Mouse (Mus musculus) stomach, postnatal 0 days (tissue): ENCODE measurements around the gene Csgalnact2. TPM values are rescaled to one million over a fixed set of nuclear protein-coding genes. Genes with fewer than 3 reads are reported as not detected.

Experiments
- ATAC-seq: fragments of 200-750 bp; cut with Nextera tagmentation; 2 replicates; pipeline ENCODE4 v1.8.0; 2017; ENCODE audit not compliant: low FRiP score, low TSS enrichment
- DNase-seq: peaks from one replicate; pipeline ENCODE4 v3.0.0-alpha.2; 2016; ENCODE audit warnings: low spot score
- H3K27ac ChIP-seq: fragments of 300-500 bp; sonication (generic); replicated peaks from 2 replicates; pipeline ENCODE4 v1.5.1; 2014; ENCODE audit warnings: mild to moderate bottlenecking, control low read depth
- H3K27me3 ChIP-seq: fragments of 300-500 bp; sonication (generic); 2 replicates; pipeline ENCODE4 v1.6.1; 2014; ENCODE audit warnings: low read length; ENCODE audit not compliant: control insufficient read depth, insufficient read depth
- H3K36me3 ChIP-seq: fragments of 300-500 bp; sonication (generic); 2 replicates; pipeline ENCODE4 v1.6.1; 2014; ENCODE audit warnings: low read length, mixed read lengths; ENCODE audit not compliant: control insufficient read depth, insufficient read depth
- H3K4me1 ChIP-seq: fragments of 300-500 bp; sonication (generic); replicated peaks from 2 replicates; pipeline ENCODE4 v1.6.1; 2014; ENCODE audit warnings: antibody characterized with exemption; ENCODE audit not compliant: control insufficient read depth, insufficient read depth
- H3K4me2 ChIP-seq: fragments of 300-500 bp; sonication (generic); replicated peaks from 2 replicates; pipeline ENCODE4 v1.6.1; 2014; ENCODE audit warnings: low read depth, mild to moderate bottlenecking, control low read depth, moderate library complexity
- H3K4me3 ChIP-seq: fragments of 300-500 bp; sonication (generic); 2 replicates; pipeline ENCODE4 v1.5.1; 2014; ENCODE audit warnings: low read depth, low read length, control low read depth
- H3K9ac ChIP-seq: fragments of 300-500 bp; sonication (generic); 2 replicates; pipeline ENCODE4 v1.6.1; 2014; ENCODE audit warnings: mild to moderate bottlenecking, low read length, control low read depth, mixed read lengths
- H3K9me3 ChIP-seq: fragments of 300-500 bp; sonication (generic); 2 replicates; pipeline ENCODE4 v1.6.1; 2016; ENCODE audit warnings: low read length; ENCODE audit not compliant: control insufficient read depth
- CTCF ChIP-seq: IDR thresholded peaks from 2 replicates; pipeline ENCODE4 v1.5.1; 2016; ENCODE audit warnings: antibody characterized with exemption, low read depth, mild to moderate bottlenecking, moderate library complexity
- EP300 ChIP-seq: optimal IDR thresholded peaks from 2 replicates; pipeline ENCODE3; 2016; ENCODE audit warnings: antibody characterized with exemption
- WGBS: fragments of 180-500 bp; shearing (Covaris S2); extraction: QIAGEN DNeasy Blood & Tissue Kit; methylation state at CpG from one replicate; pipeline ENCODE4 v1.1.7; 2014; 5-methylcytosine and 5-hydroxymethylcytosine counted together
- polyA plus RNA-seq: library from polyadenylated mRNA; unstranded; fragments of >200 nt; fragmentation: Nextera tagmentation; extraction: Ambion mirVana; gene quantifications from 2 replicates; pipeline ENCODE4 v1.2.1, GENCODE M21; 2015

The Csgalnact2 gene
- polyA plus RNA-seq, 1 experiment from 2014 or later, result 10.5 TPM

DNA sequence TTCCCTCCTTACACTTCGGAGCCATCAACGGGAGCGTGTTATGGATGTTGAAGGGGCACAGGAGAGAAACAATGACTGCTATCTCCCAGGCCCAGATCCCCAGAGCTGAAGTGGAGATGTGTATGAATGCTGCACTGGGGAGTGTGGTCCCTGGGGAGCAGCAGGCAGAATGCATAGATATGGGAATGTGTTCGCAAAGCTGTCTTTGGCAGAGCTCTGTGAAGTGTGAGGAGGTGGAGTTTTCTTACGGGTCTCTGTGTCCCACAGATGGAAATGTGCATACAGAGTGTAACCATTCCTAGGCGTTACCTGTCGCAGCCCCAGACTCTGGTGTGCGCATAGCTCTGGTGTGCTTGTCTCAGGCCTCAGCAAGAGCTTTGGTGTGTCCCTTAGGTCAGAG, 62.2 kb downstream of the Csgalnact2 start:
- Histone ChIP-seq H3K9ac (no peak overlapping the region), H3K4me1 (no peaks in the 10 kb centered on the region; the same call in 1 of the 2 replicates), H3K4me2 (no peak overlapping the region), H3K27ac (no peak overlapping the region), H3K4me3 (no peak overlapping the region), H3K27me3 (no peaks in the 10 kb centered on the region), H3K36me3 (no peaks in the 10 kb centered on the region), H3K9me3 (no peaks in the 10 kb centered on the region)
- ATAC-seq, result no peak
- 75% methylated on average over 8 of the region's 8 CpGs for WGBS
- TF ChIP-seq CTCF (no peak), EP300 (no peak)
- DNase-seq, result no peak

DNA sequence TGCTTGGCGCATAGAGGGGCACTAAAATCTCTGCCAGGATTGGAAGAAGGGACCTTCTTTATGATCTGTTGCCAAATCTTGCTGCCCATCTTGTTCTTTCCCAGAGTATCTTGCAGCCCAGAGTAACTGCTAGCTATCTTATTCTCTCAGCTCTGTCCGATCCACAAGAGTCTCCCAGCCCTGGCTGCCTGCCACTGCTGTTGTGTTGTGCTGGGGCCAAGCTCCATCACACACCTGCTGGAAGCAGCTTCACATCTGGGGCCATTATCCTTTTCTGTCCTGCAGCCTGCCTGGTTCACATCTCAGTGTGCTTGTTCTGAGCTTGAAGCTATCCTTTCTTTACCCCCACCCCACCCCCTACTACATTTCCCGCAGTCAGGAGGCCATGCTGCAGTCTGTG, 62.7 kb downstream of the Csgalnact2 start:
- TF ChIP-seq CTCF (no peak), EP300 (no peak)
- no peak overlapping the region for H3K4me2 ChIP-seq
- no peak overlapping the region for H3K4me3 ChIP-seq
- H3K9ac ChIP-seq, result no peak overlapping the region
- no peaks in the 10 kb centered on the region for H3K9me3 ChIP-seq
- DNase-seq (no peak), ATAC-seq (no peak)
- no peak overlapping the region for H3K27ac ChIP-seq
- no peaks in the 10 kb centered on the region; the same call in 1 of the 2 replicates for H3K4me1 ChIP-seq
- H3K36me3 ChIP-seq, result no peaks in the 10 kb centered on the region
- WGBS, result 61% methylated on average over 3 of the region's 3 CpGs
- H3K27me3 ChIP-seq, result no peaks in the 10 kb centered on the region

- H3K4me3 ChIP-seq, result no peak overlapping the region
- ATAC-seq (no peak), DNase-seq (no peak)
- no peak overlapping the region for H3K27ac ChIP-seq
- H3K9ac ChIP-seq, result no peak overlapping the region
- H3K27me3 ChIP-seq, result no peaks in the 10 kb centered on the region
- H3K9me3 ChIP-seq, result no peaks in the 10 kb centered on the region
- TF ChIP-seq EP300 (no peak), CTCF (no peak)
- H3K4me2 ChIP-seq, result no peak overlapping the region
- H3K4me1 ChIP-seq, result no peaks in the 10 kb centered on the region; the same call in 1 of the 2 replicates
- no peaks in the 10 kb centered on the region for H3K36me3 ChIP-seq
- 41% methylated on average over 3 of the region's 3 CpGs for whole genome bisulfite sequencing
These were observed 64.8 kb downstream of the Csgalnact2 start for GRCm38 (mm10) chr6:118074151-118074550.

GRCm38 (mm10) chr6:118072176-118072575, 66.8 kb downstream of the Csgalnact2 start:
- Histone ChIP-seq H3K9me3 (no peaks in the 10 kb centered on the region), H3K36me3 (no peaks in the 10 kb centered on the region), H3K9ac (no peak overlapping the region), H3K27ac (no peak overlapping the region), H3K4me3 (no peak overlapping the region), H3K27me3 (no peaks in the 10 kb centered on the region), H3K4me1 (no peaks in the 10 kb centered on the region; the same call in 1 of the 2 replicates), H3K4me2 (no peak overlapping the region)
- 94% methylated on average over 1 of the region's 1 CpGs for whole genome bisulfite sequencing
- no peak for DNase-seq
- TF ChIP-seq CTCF (no peak), EP300 (no peak)
- 0 out of 2 replicates have a peak, but pooled peaks have one; percentile 18 for ATAC-seq

DNA sequence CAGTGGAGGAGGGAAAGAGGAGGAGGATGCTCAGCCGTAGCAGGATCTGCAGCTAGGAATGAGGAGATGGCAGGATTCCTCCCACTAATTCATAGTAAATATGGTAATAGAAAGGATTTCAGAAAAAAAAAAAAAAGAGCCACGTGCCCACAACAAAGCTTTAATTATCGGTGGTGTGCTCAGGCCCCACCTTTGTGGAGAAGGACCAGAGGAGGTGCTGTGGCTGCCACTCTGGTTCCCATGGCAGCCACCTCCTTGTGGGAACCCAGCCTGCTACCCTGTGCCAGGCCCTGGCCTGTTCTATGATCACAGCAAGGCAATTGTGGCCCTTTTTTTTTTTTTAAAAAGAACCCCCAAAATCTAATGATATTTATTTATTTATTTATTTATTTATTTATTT, 67.5 kb downstream of the Csgalnact2 start:
- H3K4me3 ChIP-seq, result no peak overlapping the region
- no peaks in the 10 kb centered on the region for H3K9me3 ChIP-seq
- 69% methylated on average over 3 of the region's 3 CpGs for WGBS
- H3K27ac ChIP-seq, result no peak overlapping the region
- no peaks in the 10 kb centered on the region for H3K36me3 ChIP-seq
- no peak for TF ChIP-seq EP300
- H3K9ac ChIP-seq, result no peak overlapping the region
- no peak for ATAC-seq
- DNase-seq, result no peak
- H3K4me1 ChIP-seq, result peaks cover under 1% of the 10 kb centered on the region
- H3K27me3 ChIP-seq, result no peaks in the 10 kb centered on the region
- H3K4me2 ChIP-seq, result no peak overlapping the region

- Histone ChIP-seq H3K4me3 (no peak overlapping the region), H3K27me3 (no peaks in the 10 kb centered on the region), H3K9me3 (no peaks in the 10 kb centered on the region), H3K36me3 (no peaks in the 10 kb centered on the region), H3K4me2 (no peak overlapping the region), H3K9ac (no peak overlapping the region), H3K27ac (no peak overlapping the region), H3K4me1 (peaks cover 4% of the 10 kb centered on the region)
- WGBS, result 81% methylated on average over 4 of the region's 4 CpGs
- ATAC-seq, result no peak
- DNase-seq, result no peak
- TF ChIP-seq CTCF, result no peak
- no peak for TF ChIP-seq EP300
These were observed 68.0 kb downstream of the Csgalnact2 start for GRCm38 (mm10) chr6:118071013-118071350.
